Mouse (Mus musculus) intestine, embryonic 15.5 days (tissue): ENCODE measurements around the gene Klf3. TPM values are rescaled to one million over a fixed set of nuclear protein-coding genes. Genes with fewer than 3 reads are reported as not detected.

ENCODE experiments used
- ATAC-seq: fragments of 200-750 bp; cut with Nextera tagmentation; 2 replicates; pipeline ENCODE4 v1.8.0; 2017; ENCODE audit warnings: moderate TSS enrichment, moderate library complexity
- H3K27ac ChIP-seq: fragments of 300-500 bp; sonication (generic); 2 replicates; pipeline ENCODE4 v1.5.1; 2015; ENCODE audit warnings: mild to moderate bottlenecking, inconsistent platforms
- H3K27me3 ChIP-seq: fragments of 300-500 bp; sonication (generic); replicated peaks from 2 replicates; pipeline ENCODE4 v1.6.1; 2015; ENCODE audit warnings: inconsistent platforms
- H3K36me3 ChIP-seq: fragments of 300-500 bp; sonication (generic); 2 replicates; pipeline ENCODE4 v1.6.1; 2015; ENCODE audit warnings: inconsistent platforms
- H3K4me1 ChIP-seq: fragments of 300-500 bp; sonication (generic); replicated peaks from 2 replicates; pipeline ENCODE4 v1.6.1; 2015; ENCODE audit warnings: inconsistent platforms
- H3K4me2 ChIP-seq: fragments of 300-500 bp; sonication (generic); replicated peaks from 2 replicates; pipeline ENCODE4 v1.6.1; 2015; ENCODE audit warnings: mild to moderate bottlenecking, inconsistent platforms
- H3K4me3 ChIP-seq: fragments of 300-500 bp; sonication (generic); replicated peaks from 2 replicates; pipeline ENCODE4 v1.5.1; 2015; ENCODE audit warnings: inconsistent platforms
- H3K9ac ChIP-seq: fragments of 300-500 bp; sonication (generic); 2 replicates; pipeline ENCODE4 v1.6.1; 2015; ENCODE audit warnings: inconsistent platforms
- H3K9me3 ChIP-seq: fragments of 300-500 bp; sonication (generic); 2 replicates; pipeline ENCODE4 v1.6.1; 2016; ENCODE audit warnings: inconsistent platforms
- WGBS: fragments of 180-500 bp; shearing (Covaris S2); methylation state at CpG from one replicate; pipeline ENCODE4 v1.1.7; 2015; 5-methylcytosine and 5-hydroxymethylcytosine counted together
- polyA plus RNA-seq: library from polyadenylated mRNA; unstranded; fragments of >200 nt; fragmentation: Nextera tagmentation; extraction: Ambion mirVana; gene quantifications from 2 replicates; pipeline ENCODE4 v1.2.1, GENCODE M21; 2015

Klf3 gene
- polyA plus RNA-seq, 1 experiment from 2014 or later, result 87.6 TPM

- H3K4me2 ChIP-seq, result no peak overlapping the region
- no peak overlapping the region for H3K9ac ChIP-seq
- no peaks in the 10 kb centered on the region for H3K9me3 ChIP-seq
- no peaks in the 10 kb centered on the region for H3K27me3 ChIP-seq
- 37% methylated on average over 7 of the region's 7 CpGs for WGBS
- no peaks in the 10 kb centered on the region for H3K36me3 ChIP-seq
- H3K4me1 ChIP-seq, result peaks cover 10% of the 10 kb centered on the region
- no peak for ATAC-seq
- H3K27ac ChIP-seq, result no peak overlapping the region
- H3K4me3 ChIP-seq, result no peak overlapping the region
Observed at GRCm38 (mm10) chr5:64849892-64850291, 46.7 kb downstream of the Klf3 start.

GRCm38 (mm10) chr5:64852656-64853398 is 49.6 kb downstream of the Klf3 start:
- Histone ChIP-seq H3K27ac (peak overlapping the region; percentile 73), H3K4me2 (no peak overlapping the region), H3K9me3 (no peaks in the 10 kb centered on the region), H3K36me3 (no peaks in the 10 kb centered on the region), H3K9ac (no peak overlapping the region), H3K4me1 (peaks cover 10% of the 10 kb centered on the region), H3K4me3 (no peak overlapping the region), H3K27me3 (no peaks in the 10 kb centered on the region)
- WGBS, result 33% methylated on average over 5 of the region's 5 CpGs
- ATAC-seq, result peak; percentile 83

GRCm38 (mm10) chr5:64853421-64853820 is 50.2 kb downstream of the Klf3 start:
- Histone ChIP-seq H3K4me2 (no peak overlapping the region), H3K27ac (peak overlapping the region; percentile 73), H3K4me3 (no peak overlapping the region), H3K4me1 (peaks cover 10% of the 10 kb centered on the region), H3K27me3 (no peaks in the 10 kb centered on the region), H3K36me3 (no peaks in the 10 kb centered on the region), H3K9me3 (no peaks in the 10 kb centered on the region), H3K9ac (no peak overlapping the region)
- no peak for ATAC-seq
- 77% methylated on average over 5 of the region's 5 CpGs for WGBS

- Histone ChIP-seq H3K9me3 (no peaks in the 10 kb centered on the region), H3K9ac (no peak overlapping the region), H3K36me3 (no peaks in the 10 kb centered on the region), H3K27ac (no peak overlapping the region), H3K4me3 (no peak overlapping the region), H3K4me2 (no peak overlapping the region), H3K4me1 (peaks cover 10% of the 10 kb centered on the region), H3K27me3 (no peaks in the 10 kb centered on the region)
- ATAC-seq, result no peak
Observed at GRCm38 (mm10) chr5:64855199-64855598, 52.0 kb downstream of the Klf3 start.

- H3K27me3 ChIP-seq, result no peaks in the 10 kb centered on the region
- peaks cover 27% of the 10 kb centered on the region for H3K4me1 ChIP-seq
- 0 out of 2 replicates have a peak overlapping the region, but pooled peaks have one; percentile 1 for H3K9ac ChIP-seq
- no peaks in the 10 kb centered on the region for H3K9me3 ChIP-seq
- H3K4me2 ChIP-seq, result peak overlapping the region; percentile 55
- H3K27ac ChIP-seq, result peak overlapping the region; percentile 91
- H3K4me3 ChIP-seq, result peak overlapping the region; percentile 16; the same call in 1 of the 2 replicates
- WGBS, result 21% methylated on average over 5 of the region's 5 CpGs
- peak; percentile 13 for ATAC-seq
- H3K36me3 ChIP-seq, result no peaks in the 10 kb centered on the region
Observed at GRCm38 (mm10) chr5:64860900-64861470, 57.8 kb downstream of the Klf3 start.

GRCm38 (mm10) chr5:64861471-64862199 is 58.4 kb downstream of the Klf3 start:
- peak overlapping the region; percentile 16 for H3K4me3 ChIP-seq
- H3K9me3 ChIP-seq, result no peaks in the 10 kb centered on the region
- peaks cover 27% of the 10 kb centered on the region for H3K4me1 ChIP-seq
- 19% methylated on average over 17 of the region's 17 CpGs for WGBS
- peak overlapping the region; percentile 21; the same call in 1 of the 2 replicates for H3K9ac ChIP-seq
- H3K27me3 ChIP-seq, result no peaks in the 10 kb centered on the region
- H3K36me3 ChIP-seq, result no peaks in the 10 kb centered on the region
- ATAC-seq, result peak; percentile 89
- peak overlapping the region; percentile 91 for H3K27ac ChIP-seq
- peak overlapping the region; percentile 55 for H3K4me2 ChIP-seq

- 28% methylated on average over 9 of the region's 9 CpGs for WGBS
- H3K36me3 ChIP-seq, result no peaks in the 10 kb centered on the region
- H3K27me3 ChIP-seq, result no peaks in the 10 kb centered on the region
- peak; percentile 3; the same call in 1 of the 2 replicates for ATAC-seq
- H3K9ac ChIP-seq, result no peak overlapping the region
- H3K4me1 ChIP-seq, result peaks cover 27% of the 10 kb centered on the region
- H3K4me2 ChIP-seq, result peak overlapping the region; percentile 55
- peak overlapping the region; percentile 91 for H3K27ac ChIP-seq
- H3K4me3 ChIP-seq, result no peak overlapping the region
- H3K9me3 ChIP-seq, result no peaks in the 10 kb centered on the region
Observed at GRCm38 (mm10) chr5:64862269-64862668, 59.1 kb downstream of the Klf3 start.

GRCm38 (mm10) chr5:64864699-64865108 is 61.5 kb downstream of the Klf3 start:
- Histone ChIP-seq H3K4me1 (peaks cover 27% of the 10 kb centered on the region), H3K27me3 (no peaks in the 10 kb centered on the region), H3K4me2 (0 out of 2 replicates have a peak overlapping the region, but pooled peaks have one; percentile 3), H3K4me3 (no peak overlapping the region), H3K27ac (peak overlapping the region; percentile 80), H3K36me3 (no peaks in the 10 kb centered on the region), H3K9ac (no peak overlapping the region), H3K9me3 (no peaks in the 10 kb centered on the region)
- peak; percentile 81 for ATAC-seq
- 19% methylated on average over 4 of the region's 4 CpGs for WGBS

GRCm38 (mm10) chr5:64865219-64865964 is 62.2 kb downstream of the Klf3 start:
- H3K27me3 ChIP-seq, result no peaks in the 10 kb centered on the region
- 55% methylated on average over 12 of the region's 12 CpGs for WGBS
- no peak overlapping the region for H3K9ac ChIP-seq
- H3K4me3 ChIP-seq, result no peak overlapping the region
- H3K36me3 ChIP-seq, result no peaks in the 10 kb centered on the region
- 0 out of 2 replicates have a peak overlapping the region, but pooled peaks have one; percentile 3 for H3K4me2 ChIP-seq
- ATAC-seq, result peak; percentile 3; the same call in 1 of the 2 replicates
- no peaks in the 10 kb centered on the region for H3K9me3 ChIP-seq
- peaks cover 27% of the 10 kb centered on the region for H3K4me1 ChIP-seq
- peak overlapping the region; percentile 80 for H3K27ac ChIP-seq

- WGBS, result 36% methylated on average over 5 of the region's 5 CpGs
- Histone ChIP-seq H3K27me3 (no peaks in the 10 kb centered on the region), H3K36me3 (no peaks in the 10 kb centered on the region), H3K9ac (no peak overlapping the region), H3K4me2 (no peak overlapping the region), H3K9me3 (no peaks in the 10 kb centered on the region), H3K4me1 (peaks cover 19% of the 10 kb centered on the region), H3K27ac (peak overlapping the region; percentile 80; the same call in 1 of the 2 replicates), H3K4me3 (no peak overlapping the region)
- no peak for ATAC-seq
Observed at GRCm38 (mm10) chr5:64866331-64867050, 63.3 kb downstream of the Klf3 start.

GRCm38 (mm10) chr5:64867124-64867523 is 63.9 kb downstream of the Klf3 start:
- no peak overlapping the region for H3K9ac ChIP-seq
- 39% methylated on average over 9 of the region's 9 CpGs for WGBS
- no peak overlapping the region for H3K27ac ChIP-seq
- H3K36me3 ChIP-seq, result no peaks in the 10 kb centered on the region
- H3K4me1 ChIP-seq, result peaks cover 14% of the 10 kb centered on the region
- ATAC-seq, result no peak
- no peaks in the 10 kb centered on the region for H3K27me3 ChIP-seq
- no peak overlapping the region for H3K4me2 ChIP-seq
- no peak overlapping the region for H3K4me3 ChIP-seq
- no peaks in the 10 kb centered on the region for H3K9me3 ChIP-seq
